Mouse (Mus musculus) heart, postnatal 25 days (tissue): ENCODE measurements around the gene S100a5. TPM values are rescaled to one million over a fixed set of nuclear protein-coding genes. Genes with fewer than 3 reads are reported as not detected.
A peak's percentile ranks its signal among the peaks of the same experiment; 100 is the strongest.

ENCODE experiments used
- DNase-seq: peaks from one replicate; pipeline ENCODE4 v3.0.0; 2022; ENCODE audit warnings: low spot score
- intact Hi-C: fragments of 180-260 bp; cut with DNase I; formaldehyde crosslinking; loops from one replicate; pipeline ENCODE4 v1.15.1; 2025
- total RNA-seq, 2 experiments: library from RNA; stranded (reverse); gene quantifications; 2 replicates each; pipeline ENCODE4 v1.2.3; 2021

S100a5 gene
- total RNA-seq, 2 experiments from 2014 or later = not detected

- intact Hi-C loops = no loop called here
- DNase-seq = no peak
Measured at GRCm38 (mm10) chr3:90598212-90598611, 10.1 kb upstream of the S100a5 start.

GRCm38 (mm10) chr3:90599401-90599800 lies 8.9 kb upstream of the S100a5 start:
- no peak for DNase-seq
- intact Hi-C loops = no loop called here

GRCm38 (mm10) chr3:90600036-90600435 lies 8.3 kb upstream of the S100a5 start:
- intact Hi-C loops = no loop called here

GRCm38 (mm10) chr3:90600458-90601195 lies 7.7 kb upstream of the S100a5 start:
- no peak for DNase-seq

More at GRCm38 (mm10) chr3:90600036-90600435, 8.3 kb upstream of the S100a5 start:
- DNase-seq = no peak

GRCm38 (mm10) chr3:90601486-90602110 lies 6.7 kb upstream of the S100a5 start, which contains the start of gene Gm42674:
TSS of gene Gm42674 (plus strand) at chr3:90601904.
- intact Hi-C loops = no loop called here
- DNase-seq = no peak

More at GRCm38 (mm10) chr3:90600458-90601195, 7.7 kb upstream of the S100a5 start:
- intact Hi-C loops = no loop called here

- no peak for DNase-seq
- intact Hi-C loops = no loop called here
Measured at GRCm38 (mm10) chr3:90603623-90604022, 4.7 kb upstream of the S100a5 start, which contains the start of gene S100a4. TSS of gene S100a4 (plus strand) at chr3:90603771.

GRCm38 (mm10) chr3:90604416-90604815 lies 3.9 kb upstream of the S100a5 start:
- DNase-seq = peak; percentile 86
- intact Hi-C loops = no loop called here

- no peak for DNase-seq
Measured at GRCm38 (mm10) chr3:90605049-90605448, 3.3 kb upstream of the S100a5 start.

GRCm38 (mm10) chr3:90605736-90606135 lies 2.6 kb upstream of the S100a5 start:
- DNase-seq = no peak
- intact Hi-C loops = no loop called here

More at GRCm38 (mm10) chr3:90605049-90605448, 3.3 kb upstream of the S100a5 start:
- intact Hi-C loops = no loop called here

GRCm38 (mm10) chr3:90606185-90606584 lies 2.1 kb upstream of the S100a5 start:
- intact Hi-C loops = no loop called here
- no peak for DNase-seq

- DNase-seq = no peak
- intact Hi-C loops = no loop called here
Measured at GRCm38 (mm10) chr3:90607361-90607760, 962 bp upstream of the S100a5 start.

- DNase-seq = no peak
- intact Hi-C loops = no loop called here
Measured at GRCm38 (mm10) chr3:90609102-90609501, 779 bp downstream of the S100a5 start.

GRCm38 (mm10) chr3:90611494-90611893 lies 3.2 kb downstream of the S100a5 start:
- DNase-seq = no peak
- intact Hi-C loops = loop anchor here (5.0 to 10.0 kb wide), 2 partner anchors 99 to 197 kb away; partner anchors contain the start of genes S100a1 and S100a13

GRCm38 (mm10) chr3:90612061-90612460 lies 3.7 kb downstream of the S100a5 start:
- no peak for DNase-seq
- intact Hi-C loops = loop anchor here (5.0 to 10.0 kb wide), 2 partner anchors 100 to 197 kb away; partner anchors contain the start of genes S100a1 and S100a13

GRCm38 (mm10) chr3:90612728-90613291 lies 4.5 kb downstream of the S100a5 start, which contains the start of gene S100a6:
TSS of gene S100a6 (plus strand) at chr3:90612882.
- intact Hi-C loops = loop anchor here (5.0 to 10.0 kb wide), 2 partner anchors 101 to 198 kb away; partner anchors contain the start of genes S100a1 and S100a13
- peak; percentile 69 for DNase-seq

- DNase-seq = no peak
- intact Hi-C loops = loop anchor here (5.0 to 10.0 kb wide), 2 partner anchors 101 to 199 kb away; partner anchors contain the start of genes S100a1 and S100a13
Measured at GRCm38 (mm10) chr3:90613461-90614147, 5.3 kb downstream of the S100a5 start.

- no peak for DNase-seq
- intact Hi-C loops = loop anchor here (5.0 to 10.0 kb wide), 2 partner anchors 102 to 199 kb away; partner anchors contain the start of genes S100a1 and S100a13
Measured at GRCm38 (mm10) chr3:90614148-90614530, 5.8 kb downstream of the S100a5 start.

GRCm38 (mm10) chr3:90614611-90615251 lies 6.4 kb downstream of the S100a5 start:
- no peak for DNase-seq
- intact Hi-C loops = loop anchor here (1.0 to 10.0 kb wide), 5 partner anchors 29 to 200 kb away; partner anchors contain the start of genes S100a1, S100a13 and Snapin

GRCm38 (mm10) chr3:90615415-90615814 lies 7.1 kb downstream of the S100a5 start:
- intact Hi-C loops = loop anchor here (1.0 to 10.0 kb wide), 4 partner anchors 30 to 201 kb away; partner anchors contain the start of gene Snapin
- peak; percentile 59 for DNase-seq
